In the genomic region with DNA sequence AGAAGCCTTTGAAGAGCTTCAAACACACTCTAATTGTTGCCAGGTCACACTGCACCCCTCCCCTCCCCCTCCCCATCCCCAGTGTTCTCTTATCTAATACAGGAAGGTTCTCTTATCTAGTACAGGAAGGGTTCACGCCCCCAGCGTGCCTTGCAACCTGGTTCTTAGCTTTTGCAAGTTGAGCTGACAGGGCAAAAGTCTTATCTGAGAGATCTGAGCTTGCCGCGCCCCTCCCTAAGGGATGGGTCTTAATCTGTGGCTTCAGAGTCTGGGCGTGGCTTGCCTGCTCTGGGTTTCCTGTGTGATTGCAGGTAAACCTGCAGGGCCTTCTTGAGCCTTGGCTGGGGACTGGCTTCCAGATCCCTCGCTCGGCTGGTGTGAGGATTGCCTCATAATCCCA, we compare ENCODE assay signal across 10 mouse cellular contexts. TPM values are rescaled to one million over a fixed set of nuclear protein-coding genes. Genes with fewer than 3 reads are reported as not detected.
A peak's percentile ranks its signal among the peaks of the same experiment; 100 is the strongest.
DNase-seq lines count a peak whose midpoint lies in the region; ATAC-seq and TF ChIP-seq lines count a peak whose summit lies in the region.
"Had no signal": no experiment of that assay in that cellular context is flagged by ENCODE, and none has a peak within 500 bp of the region (broad histone marks: within the 10 kb centered on the region; RNA-seq: fewer than 3 reads in every experiment).

No protein-coding gene starts in this region.

- no peak for TF ChIP-seq EP300 in CH12.LX (IDR thresholded peaks at IDR 0.05; ENCODE audit: low read length)

- no peak overlapping the region for H3K4me3 ChIP-seq in forebrain, embryonic 12.5 days (replicated peaks)
- H3K4me3 ChIP-seq in forebrain, embryonic 11.5 days (ENCODE audit: low read depth, low read length) = no peak overlapping the region
- no peak overlapping the region for H3K4me3 ChIP-seq in CH12.LX (replicated peaks in 1 of 3; ENCODE audit: low read depth in 2 of 3, low read length in 2 of 3, poor library complexity in 1 of 3)
- no peak overlapping the region for H3K4me3 ChIP-seq in limb, embryonic 12.5 days (replicated peaks)
- H3K4me3 ChIP-seq in small intestine, adult 2 months (ENCODE audit: low read depth, low read length) = no peak overlapping the region
- H3K4me3 ChIP-seq in cerebellum, adult 2 months (replicated peaks; ENCODE audit: insufficient read depth, low read depth, low read length) = no peak overlapping the region
- H3K4me3 ChIP-seq in hindbrain, postnatal 0 days (ENCODE audit: low read length) = no peak overlapping the region

- peaks cover 35% of the 10 kb centered on the region for H3K27me3 ChIP-seq in forebrain, embryonic 12.5 days
- H3K27me3 ChIP-seq in forebrain, embryonic 11.5 days (ENCODE audit: control insufficient read depth, insufficient read depth, low read length) = peaks cover 9% of the 10 kb centered on the region
- H3K27me3 ChIP-seq in CH12.LX (replicated peaks) = no peaks in the 10 kb centered on the region
- H3K27me3 ChIP-seq in limb, embryonic 12.5 days = peaks cover 13% of the 10 kb centered on the region
- H3K27me3 ChIP-seq in small intestine, adult 2 months (ENCODE audit: control insufficient read depth, insufficient read depth, low read length) = no peaks in the 10 kb centered on the region
- no peaks in the 10 kb centered on the region for H3K27me3 ChIP-seq in cerebellum, adult 2 months (ENCODE audit: control insufficient read depth, insufficient read depth, low read length)
- H3K27me3 ChIP-seq in hindbrain, postnatal 0 days (ENCODE audit: insufficient read depth, low read length) = no peaks in the 10 kb centered on the region

- no peak overlapping the region for H3K27ac ChIP-seq in forebrain, embryonic 12.5 days
- H3K27ac ChIP-seq in forebrain, embryonic 11.5 days (ENCODE audit: low read depth, low read length) = no peak overlapping the region
- no peak overlapping the region for H3K27ac ChIP-seq in CH12.LX (ENCODE audit: insufficient read depth, low read depth)
- no peak overlapping the region for H3K27ac ChIP-seq in limb, embryonic 12.5 days
- H3K27ac ChIP-seq in small intestine, adult 2 months (ENCODE audit: insufficient read depth, low read depth, low read length) = peak overlapping the region; percentile 84
- no peak overlapping the region for H3K27ac ChIP-seq in cerebellum, adult 2 months (ENCODE audit: insufficient read depth, low read length)
- no peak overlapping the region for H3K27ac ChIP-seq in hindbrain, postnatal 0 days

- peak overlapping the region; percentile 6; the same call in 1 of the 2 replicates for H3K4me2 ChIP-seq in forebrain, embryonic 12.5 days
- no peak overlapping the region for H3K4me2 ChIP-seq in forebrain, embryonic 11.5 days (ENCODE audit: low read depth, low read length, severe bottlenecking)
- H3K4me2 ChIP-seq in CH12.LX (ENCODE audit: insufficient read depth, low read depth, poor library complexity, severe bottlenecking) = peak overlapping the region; percentile 24; the same call in 1 of the 2 replicates
- peak overlapping the region; percentile 54 for H3K4me2 ChIP-seq in limb, embryonic 12.5 days
- H3K4me2 ChIP-seq in hindbrain, postnatal 0 days (ENCODE audit: low read depth, low read length) = no peak overlapping the region

- TF ChIP-seq POLR2A in CH12.LX (IDR thresholded peaks at IDR 0.05; ENCODE audit: low read depth, low read length) = no peak
- TF ChIP-seq POLR2A in small intestine, adult 2 months (IDR thresholded peaks at IDR 0.05; ENCODE audit: low read depth, low read length) = no peak
- TF ChIP-seq POLR2A in cerebellum, adult 2 months (IDR thresholded peaks at IDR 0.05; ENCODE audit: borderline replicate concordance, insufficient read depth, low read length) = no peak

- no peak for ATAC-seq in forebrain, embryonic 12.5 days (ENCODE audit: low FRiP score)
- ATAC-seq in forebrain, embryonic 11.5 days (replicated peaks; ENCODE audit: low FRiP score) = no peak
- no peak for ATAC-seq in limb, embryonic 12.5 days (ENCODE audit: insufficient number of reproducible peaks, insufficient read depth, low FRiP score, low TSS enrichment, low read depth)
- ATAC-seq in hindbrain, postnatal 0 days = no peak

- TF ChIP-seq CTCF in CH12.LX (conservative IDR thresholded peaks at IDR 0.05 in 1 of 2, IDR thresholded peaks at IDR 0.05 in 1 of 2; ENCODE audit: low read depth in 2 of 2, low read length in 2 of 2) = no peak
- no peak for TF ChIP-seq CTCF in small intestine, adult 2 months (IDR thresholded peaks at IDR 0.05; ENCODE audit: extremely low read depth, insufficient read length, insufficient replicate concordance, low read depth, low read length)
- no peak for TF ChIP-seq CTCF in cerebellum, adult 2 months (IDR thresholded peaks at IDR 0.05; ENCODE audit: borderline replicate concordance, insufficient read depth, low read depth, low read length)
- TF ChIP-seq CTCF in hindbrain, postnatal 0 days (IDR thresholded peaks at IDR 0.05; ENCODE audit: low read depth) = no peak

- no peaks in the 10 kb centered on the region for H3K9me3 ChIP-seq in forebrain, embryonic 12.5 days
- H3K9me3 ChIP-seq in forebrain, embryonic 11.5 days (ENCODE audit: control insufficient read depth, low read length) = no peaks in the 10 kb centered on the region; the same call in 1 of the 2 replicates
- H3K9me3 ChIP-seq in CH12.LX (replicated peaks; ENCODE audit: low read length) = peaks cover 27% of the 10 kb centered on the region
- H3K9me3 ChIP-seq in limb, embryonic 12.5 days = no peaks in the 10 kb centered on the region
- no peaks in the 10 kb centered on the region for H3K9me3 ChIP-seq in hindbrain, postnatal 0 days (ENCODE audit: low read length)

- DNase-seq in forebrain, embryonic 11.5 days (ENCODE audit: low spot score) = no peak
- DNase-seq in CH12.LX (ENCODE audit: extremely low read depth) = no peak
- DNase-seq in cerebellum, adult 2 months = no peak
- DNase-seq in hindbrain, postnatal 0 days (ENCODE audit: low spot score) = no peak
- no peak for DNase-seq in layer of hippocampus, adult 9-11 months
- DNase-seq: cerebellum, adult 11-12 months; layer of hippocampus, postnatal 36 days had no signal

- H3K4me1 ChIP-seq in forebrain, embryonic 12.5 days = peaks cover 17% of the 10 kb centered on the region
- H3K4me1 ChIP-seq in forebrain, embryonic 11.5 days (replicated peaks; ENCODE audit: control insufficient read depth, insufficient read depth, low read length) = peaks cover 5% of the 10 kb centered on the region; the same call in 1 of the 2 replicates
- peaks cover 10 to 36% of the 10 kb centered on the region in 2 experiments for H3K4me1 ChIP-seq in CH12.LX (ENCODE audit: control insufficient read depth in 1 of 2, insufficient read depth in 2 of 2)
- peaks cover 32% of the 10 kb centered on the region for H3K4me1 ChIP-seq in limb, embryonic 12.5 days (replicated peaks)
- H3K4me1 ChIP-seq in small intestine, adult 2 months (ENCODE audit: control insufficient read depth, insufficient read depth, insufficient read length, low read length) = peaks cover 35% of the 10 kb centered on the region
- H3K4me1 ChIP-seq in cerebellum, adult 2 months (ENCODE audit: control insufficient read depth, insufficient read depth, low read length) = no peaks in the 10 kb centered on the region
- no peaks in the 10 kb centered on the region for H3K4me1 ChIP-seq in hindbrain, postnatal 0 days (ENCODE audit: insufficient read depth, low read length)

- no peaks in the 10 kb centered on the region for H3K36me3 ChIP-seq in forebrain, embryonic 12.5 days (replicated peaks)
- H3K36me3 ChIP-seq in forebrain, embryonic 11.5 days (ENCODE audit: control insufficient read depth, insufficient read depth, low read length) = no peaks in the 10 kb centered on the region
- H3K36me3 ChIP-seq in CH12.LX (replicated peaks in 1 of 2; ENCODE audit: control insufficient read depth in 1 of 2, insufficient read depth in 1 of 2, low read length in 1 of 2) = no peaks in the 10 kb centered on the region
- H3K36me3 ChIP-seq in limb, embryonic 12.5 days = no peaks in the 10 kb centered on the region
- no peaks in the 10 kb centered on the region for H3K36me3 ChIP-seq in small intestine, adult 2 months (ENCODE audit: control insufficient read depth, insufficient read depth, low read length)
- no peaks in the 10 kb centered on the region for H3K36me3 ChIP-seq in hindbrain, postnatal 0 days (ENCODE audit: insufficient read depth, low read length)

- WGBS in forebrain, embryonic 12.5 days = 23% methylated on average over 7 of the region's 7 CpGs
- 21% methylated on average over 7 of the region's 7 CpGs for WGBS in forebrain, embryonic 11.5 days
- 22% methylated on average over 7 of the region's 7 CpGs for WGBS in limb, embryonic 12.5 days
- WGBS in small intestine, adult 2 months = 12% methylated on average over 7 of the region's 7 CpGs
- WGBS in cerebellum, adult 2 months = 74% methylated on average over 7 of the region's 7 CpGs
- WGBS in hindbrain, postnatal 0 days = 50% methylated on average over 7 of the region's 7 CpGs

- no peaks in the 10 kb centered on the region for H3K79me2 ChIP-seq in CH12.LX (replicated peaks; ENCODE audit: control insufficient read depth, extremely low read depth, insufficient read depth, poor library complexity, severe bottlenecking)

- no peak for TF ChIP-seq RAD21 in CH12.LX (IDR thresholded peaks at IDR 0.05; ENCODE audit: low read depth, low read length)

- in situ Hi-C loops in CH12.LX (cut with MboI; ENCODE audit: low pct_ligation_motif_present, low pct_unique_long_range_greater_than_20kb, low sequenced_read_pairs) = no loop called here

- no peak overlapping the region for H3K9ac ChIP-seq in forebrain, embryonic 12.5 days
- no peak overlapping the region for H3K9ac ChIP-seq in forebrain, embryonic 11.5 days (ENCODE audit: low read length)
- H3K9ac ChIP-seq in CH12.LX (ENCODE audit: insufficient read depth, low read depth) = no peak overlapping the region
- H3K9ac ChIP-seq in limb, embryonic 12.5 days (replicated peaks) = no peak overlapping the region
- no peak overlapping the region for H3K9ac ChIP-seq in hindbrain, postnatal 0 days (replicated peaks; ENCODE audit: low read length)

- dilution Hi-C loops in CH12.LX (cut with MboI; ENCODE audit: extremely low pct_ligation_motif_present, extremely low pct_unique_long_range_greater_than_20kb, low sequenced_read_pairs) = no loop called here

TF ChIP-seq in CH12.LX, 34 proteins besides CTCF, POLR2A, EP300 and RAD21:
- TF ChIP-seq CHD2 (IDR thresholded peaks at IDR 0.05; ENCODE audit: low read length) (0 out of 2 replicates have a peak, but pooled peaks have one; percentile 12), PAX5 (IDR thresholded peaks at IDR 0.05; ENCODE audit: low read length) (no peak)
TF ChIP-seq in CH12.LX: peak in this region for 1.

RNA-seq across cellular contexts. Expression of gene Axin2, which starts 9.2 kb away (rescaled TPM):
- polyA plus RNA-seq in forebrain, embryonic 12.5 days (2016; fragmentation: Nextera tagmentation; extraction: Ambion mirVana) = 14.8 and 17.4 TPM in 2 replicates
- 20.9 and 23.9 TPM in 2 replicates for polyA plus RNA-seq in forebrain, embryonic 11.5 days (2014; fragmentation: Nextera tagmentation; extraction: Ambion mirVana)
- total RNA-seq in CH12.LX (2012; rRNA removed) (16.6 TPM in 2 replicates), CH12.LX (2014; rRNA removed) (12.9 and 14.2 TPM in 2 replicates)
- 27.1 and 29.9 TPM in 2 replicates for polyA plus RNA-seq in CH12.LX (2012; ENCODE audit: insufficient read length, low read depth)
- polyA plus RNA-seq in limb, embryonic 12.5 days (2016; fragmentation: Nextera tagmentation; extraction: Ambion mirVana) = 19.6 and 20.2 TPM in 2 replicates
- 12.0 and 48.5 TPM in 2 replicates for polyA plus RNA-seq in small intestine, adult 2 months (2012; rRNA removed)
- 17.0 and 17.5 TPM in 2 replicates for polyA plus RNA-seq in cerebellum, adult 2 months (2012; rRNA removed)
- total RNA-seq in hindbrain, postnatal 0 days (2014; rRNA removed) = 31.8 and 38.0 TPM in 2 replicates
- polyA plus RNA-seq in hindbrain, postnatal 0 days (2015; fragmentation: Nextera tagmentation; extraction: Ambion mirVana) = 5.9 and 6.0 TPM in 2 replicates

Comparison
In these comparisons a context has a peak if more than half of its experiments do, and no peak if none do; other contexts are left out.
1. H3K4me2 ChIP-seq: peak in forebrain, embryonic 12.5 days (single experiment), CH12.LX (single experiment) and limb, embryonic 12.5 days (single experiment); none in forebrain, embryonic 11.5 days (single experiment) and hindbrain, postnatal 0 days (single experiment).